Mouse (Mus musculus) ovary, postnatal 10 days (tissue): ENCODE measurements around the gene Tnik.

ENCODE experiments used
- DNase-seq: peaks from one replicate; pipeline ENCODE4 v3.0.0; 2022; ENCODE audit warnings: low spot score

Gene Tnik

DNA sequence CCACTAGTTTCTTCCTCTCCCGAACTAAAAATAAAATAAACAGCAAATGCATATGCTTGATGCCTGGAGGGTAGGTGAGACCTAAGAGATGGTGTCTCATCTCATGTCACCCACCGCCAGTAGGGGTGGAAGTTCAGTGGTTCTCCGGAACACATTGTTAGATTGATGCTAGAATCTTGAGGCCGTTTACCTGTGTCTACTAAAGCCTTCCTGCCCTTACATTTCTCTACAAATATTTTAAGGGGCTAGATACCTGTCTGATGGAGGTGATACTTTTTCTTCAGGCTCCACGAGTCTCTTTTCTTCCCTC is 1.8 kb downstream of the Tnik start:
- no peak for DNase-seq

DNA sequence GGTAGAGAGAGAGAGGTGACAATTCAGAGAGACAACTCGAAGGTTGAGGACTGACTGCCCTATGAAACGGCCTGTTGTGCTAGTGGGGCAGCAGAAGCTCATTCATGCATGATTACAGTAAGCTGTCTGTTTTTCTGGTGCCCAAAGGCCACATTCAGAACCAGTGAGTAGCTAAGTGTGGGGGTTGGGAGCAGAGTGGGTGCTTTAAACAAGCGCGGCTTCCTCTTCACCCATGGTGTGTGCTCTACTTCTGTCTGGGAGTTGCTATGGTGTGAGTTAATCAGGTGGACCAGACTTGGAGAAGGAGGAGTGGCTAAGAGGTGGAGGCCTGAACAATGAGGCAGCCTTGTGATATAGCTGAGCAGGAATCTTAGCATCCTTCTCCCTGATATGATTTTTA is 2.2 kb downstream of the Tnik start:
- DNase-seq: no peak

DNA sequence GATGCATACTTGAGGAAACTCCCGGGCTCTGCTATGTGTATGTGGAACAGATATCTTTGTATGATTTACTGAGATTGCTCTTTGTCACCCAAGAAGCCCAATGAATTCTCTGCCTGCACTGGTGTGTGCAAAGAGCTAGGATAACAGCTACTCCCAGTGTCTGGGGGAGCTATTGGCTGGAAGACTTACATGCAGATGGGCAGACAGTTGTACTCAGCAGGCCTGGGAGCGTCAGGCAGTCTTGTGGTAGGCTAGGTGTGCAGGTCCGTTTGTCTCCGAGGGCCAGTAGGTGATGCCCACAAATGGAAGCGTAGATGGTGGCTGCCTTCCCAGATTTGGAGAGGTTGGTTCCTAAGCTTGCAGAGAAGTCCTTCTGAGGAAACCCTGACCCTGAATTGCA is 2.6 kb downstream of the Tnik start:
- DNase-seq: no peak

DNA sequence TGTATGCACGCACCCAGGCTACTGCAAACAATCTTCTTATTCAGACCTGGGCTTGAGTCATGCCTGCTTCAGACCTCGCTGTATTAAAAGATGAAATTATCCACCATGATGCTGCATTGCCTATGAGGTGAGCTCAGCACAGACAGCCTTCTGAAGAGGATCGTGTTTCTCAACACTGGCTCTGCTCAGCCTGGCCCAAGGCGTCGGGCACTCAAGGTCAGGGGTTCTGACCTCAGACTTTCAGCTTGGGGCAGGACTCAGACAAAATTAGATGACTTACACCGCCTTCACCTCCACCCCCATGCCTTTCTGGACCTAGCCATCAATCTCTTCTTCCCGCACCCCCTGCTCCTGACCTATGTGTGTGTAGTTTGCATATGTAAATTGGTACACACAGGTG is 4.2 kb downstream of the Tnik start:
- DNase-seq: no peak

DNA sequence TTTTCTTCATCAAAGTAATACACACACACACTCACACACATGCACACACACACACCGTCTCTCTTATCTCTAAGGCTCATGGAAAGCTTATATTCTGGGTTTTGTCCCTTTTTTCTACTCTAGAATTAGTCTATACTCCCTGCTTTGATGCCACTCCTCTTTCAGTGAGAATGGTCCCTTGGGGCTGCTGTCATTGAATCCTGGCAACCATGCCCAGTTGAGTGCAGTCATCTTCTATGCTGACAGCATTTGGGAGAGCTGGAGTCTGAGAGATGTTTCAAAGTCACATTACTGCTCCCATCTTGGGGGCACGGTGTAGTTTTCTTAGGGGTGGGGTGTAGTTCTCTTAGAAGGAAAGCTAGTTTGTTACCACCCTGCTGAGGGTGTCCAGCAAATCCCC is 6.7 kb downstream of the Tnik start:
- DNase-seq: no peak

DNA sequence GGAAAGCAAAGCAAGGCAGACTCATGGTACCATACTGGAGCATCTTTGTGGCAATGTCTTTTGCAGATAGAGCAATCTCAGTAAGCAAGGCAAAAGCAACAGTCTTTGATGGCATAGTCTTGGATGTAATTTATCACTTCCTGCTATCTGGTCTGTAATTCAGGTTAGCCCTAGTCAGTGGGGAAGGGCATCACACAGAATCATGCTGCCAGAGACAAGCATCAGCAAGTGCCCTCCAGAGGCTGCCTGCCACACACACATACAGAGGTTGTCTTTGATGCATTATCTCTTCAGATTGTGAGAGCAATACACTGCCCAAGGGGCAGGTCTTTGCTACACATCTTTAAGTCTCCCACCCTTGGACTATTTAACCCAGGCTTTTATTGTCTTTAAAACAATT is 8.9 kb downstream of the Tnik start:
- no peak for DNase-seq

DNA sequence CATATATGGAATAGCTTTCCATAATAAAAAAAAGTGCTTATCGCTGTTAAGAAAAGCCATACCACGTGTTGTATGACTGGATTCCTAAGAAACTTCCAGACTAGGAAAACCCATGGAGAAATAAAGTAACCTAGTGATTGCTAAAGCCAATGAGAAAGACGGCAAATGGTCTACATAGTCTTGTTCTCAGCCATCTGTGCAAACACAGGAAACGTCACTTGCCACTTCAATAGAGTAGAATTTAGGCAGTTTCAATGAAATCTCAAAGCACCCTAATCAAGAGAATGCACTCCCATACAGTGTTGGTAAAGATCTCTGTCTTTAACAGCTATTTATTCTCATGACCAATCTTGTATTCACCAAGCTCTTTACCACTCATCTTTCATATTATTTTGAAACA is 11.7 kb downstream of the Tnik start:
- DNase-seq: no peak

DNA sequence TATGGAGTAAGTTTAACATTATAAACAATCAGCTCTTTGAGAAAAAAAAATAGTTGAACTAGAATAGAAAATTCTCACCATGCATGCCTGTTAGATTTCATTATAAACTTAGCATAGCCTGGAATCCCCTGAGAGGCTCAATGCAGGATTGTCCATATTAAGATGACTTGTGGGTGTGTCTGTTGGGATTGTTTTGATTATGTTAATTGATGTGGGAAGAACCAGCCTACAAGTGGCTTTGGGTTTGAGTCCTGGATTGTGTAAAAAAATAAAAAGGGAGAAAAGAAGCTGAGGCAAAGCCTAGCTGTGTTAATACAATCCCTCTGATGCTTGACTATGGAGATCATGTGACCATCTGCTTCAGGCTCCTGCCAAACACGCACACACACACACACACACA is 26.7 kb downstream of the Tnik start:
- DNase-seq: no peak

DNA sequence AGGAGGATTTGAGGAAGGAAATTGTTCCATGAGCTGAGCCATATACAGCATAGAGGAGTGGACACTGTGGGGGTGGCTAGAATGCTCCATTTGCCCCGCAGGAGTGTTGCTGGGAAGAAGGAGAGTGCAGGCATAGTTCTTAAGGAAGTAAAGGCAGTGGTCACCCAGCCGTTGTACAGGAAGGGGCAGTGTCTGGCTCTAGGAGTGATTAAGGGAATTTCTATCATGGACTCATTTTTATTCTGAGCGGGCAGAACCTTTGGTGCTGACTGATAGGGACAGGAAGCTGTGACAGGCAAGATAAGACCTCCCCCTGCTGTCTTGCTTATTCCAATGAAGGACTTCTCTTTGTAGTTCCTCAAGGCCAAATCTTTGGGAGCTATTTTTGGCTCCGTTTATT is 38.4 kb downstream of the Tnik start:
- no peak for DNase-seq

DNA sequence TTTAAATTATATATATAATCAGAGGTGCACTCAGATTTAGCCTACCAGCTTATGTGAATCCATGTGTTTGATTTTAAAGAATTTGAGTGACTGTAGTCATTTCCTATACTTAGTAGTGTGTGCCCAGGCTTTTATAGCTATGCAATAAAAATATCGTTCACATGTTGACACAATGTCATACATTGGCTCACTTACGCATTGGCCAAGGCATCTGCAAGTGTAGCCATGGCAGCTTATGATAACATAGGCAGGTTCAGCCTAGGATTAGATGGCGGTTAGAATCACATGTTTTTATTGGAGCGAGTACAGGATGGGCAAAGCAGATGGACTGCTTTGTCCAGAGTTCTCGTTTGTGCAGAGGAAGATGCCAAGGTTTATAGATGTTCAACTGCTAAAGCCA is 40.9 kb downstream of the Tnik start:
- DNase-seq: no peak

DNA sequence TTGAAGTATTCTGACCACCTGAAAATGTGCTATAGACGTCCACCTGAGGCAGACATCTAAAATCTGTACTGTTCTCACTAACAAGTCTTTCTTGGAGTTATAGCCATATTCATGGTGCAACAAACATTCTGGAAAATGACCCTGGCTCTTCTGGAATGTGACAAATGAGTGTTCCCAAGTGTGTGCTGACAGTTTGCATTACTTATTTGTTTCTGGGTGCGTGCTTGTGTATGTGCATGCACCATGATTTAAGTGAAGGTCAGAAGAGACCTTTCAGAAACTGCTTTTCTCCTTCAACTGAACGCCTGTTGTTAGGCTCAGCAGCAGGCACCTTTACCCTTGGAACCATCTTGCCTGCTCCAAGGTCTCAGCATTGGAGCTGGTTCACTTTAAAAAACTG is 43.8 kb downstream of the Tnik start:
- DNase-seq: no peak

DNA sequence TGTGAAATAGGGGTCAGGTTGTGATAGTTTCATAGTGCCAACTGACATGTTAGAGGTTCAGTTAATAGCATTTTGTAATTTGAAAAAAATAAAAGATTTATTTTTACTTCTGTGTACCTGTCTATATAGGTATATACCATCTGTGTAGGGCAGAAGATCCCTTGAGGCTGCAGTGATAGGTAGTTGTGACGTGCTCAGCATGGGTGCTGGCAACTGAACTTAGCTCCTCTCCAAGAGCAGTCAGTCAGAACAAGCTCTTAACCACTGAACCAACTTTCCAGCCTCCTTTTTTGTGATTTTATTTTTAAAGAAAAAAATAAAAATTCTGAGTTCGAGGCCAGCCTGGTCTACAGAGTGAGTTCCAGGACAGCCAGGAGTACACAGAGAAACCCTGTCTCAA is 51.4 kb downstream of the Tnik start:
- no peak for DNase-seq

DNA sequence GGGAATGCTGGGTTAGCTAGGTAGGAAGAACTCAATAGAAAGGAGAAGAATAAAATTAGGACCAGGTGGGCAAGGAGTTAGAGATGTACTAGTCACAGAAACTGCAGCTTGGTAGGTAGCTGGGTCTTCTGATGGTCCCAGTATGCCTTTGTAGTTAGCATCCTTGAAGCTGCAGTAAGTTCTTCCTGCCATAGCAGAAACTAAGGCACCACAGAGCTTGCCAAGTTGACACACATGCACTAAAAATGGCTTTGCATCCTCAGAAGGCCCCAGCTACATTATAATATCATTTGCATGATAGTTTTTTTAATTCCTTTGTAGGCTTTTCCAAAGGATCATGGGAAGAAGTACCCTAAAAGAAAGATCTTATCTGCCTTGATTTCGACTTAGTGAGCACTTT is 54.3 kb downstream of the Tnik start:
- no peak for DNase-seq

DNA sequence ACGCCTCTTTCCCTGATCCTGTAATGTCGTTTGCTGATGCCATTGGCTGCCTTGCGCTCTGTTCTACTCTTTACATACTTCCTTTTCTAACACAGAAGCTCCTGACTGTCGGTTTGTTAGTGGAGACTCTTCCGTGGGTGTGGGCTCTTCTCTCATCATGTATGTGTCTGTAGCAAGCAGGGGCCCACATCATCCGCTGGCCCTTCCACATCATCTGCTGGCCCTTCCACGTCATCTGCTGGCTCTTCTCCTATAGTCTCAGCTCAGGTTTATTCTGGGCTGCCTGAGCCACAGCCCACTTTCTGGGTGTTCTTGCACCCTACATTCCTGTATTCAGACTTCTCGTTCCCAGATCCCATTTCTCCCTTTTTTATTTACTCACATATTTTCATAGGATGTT is 58.6 kb downstream of the Tnik start:
- DNase-seq: no peak

DNA sequence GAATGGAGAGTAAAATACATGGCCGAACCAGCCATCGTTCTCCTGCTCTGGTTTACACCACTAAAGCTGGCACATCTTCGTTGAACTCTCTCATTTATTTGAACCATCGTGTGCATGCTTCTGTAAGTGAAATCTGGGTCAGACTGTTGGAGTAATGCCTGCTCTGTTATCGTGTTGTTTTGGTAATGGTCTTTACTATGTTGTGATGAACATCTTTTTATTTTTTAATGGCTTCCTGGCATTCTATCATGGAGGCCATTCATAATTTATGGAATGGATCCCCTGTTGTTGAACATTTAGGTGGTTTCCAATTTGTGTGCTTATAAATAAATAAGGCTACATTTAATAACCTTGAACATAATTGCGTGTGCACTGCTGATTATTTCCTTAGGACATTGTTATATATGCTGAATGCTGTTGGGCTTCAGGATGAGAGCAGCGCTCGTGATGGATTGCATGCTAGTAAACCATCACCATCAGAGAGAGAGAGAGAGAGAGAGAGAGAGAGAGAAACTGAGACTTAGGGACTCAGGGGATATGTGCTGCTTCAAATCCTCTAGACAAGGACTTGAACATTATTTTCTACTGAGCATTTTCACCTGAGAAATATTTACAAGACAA is 62.7 kb downstream of the Tnik start:
- DNase-seq: no peak

DNA sequence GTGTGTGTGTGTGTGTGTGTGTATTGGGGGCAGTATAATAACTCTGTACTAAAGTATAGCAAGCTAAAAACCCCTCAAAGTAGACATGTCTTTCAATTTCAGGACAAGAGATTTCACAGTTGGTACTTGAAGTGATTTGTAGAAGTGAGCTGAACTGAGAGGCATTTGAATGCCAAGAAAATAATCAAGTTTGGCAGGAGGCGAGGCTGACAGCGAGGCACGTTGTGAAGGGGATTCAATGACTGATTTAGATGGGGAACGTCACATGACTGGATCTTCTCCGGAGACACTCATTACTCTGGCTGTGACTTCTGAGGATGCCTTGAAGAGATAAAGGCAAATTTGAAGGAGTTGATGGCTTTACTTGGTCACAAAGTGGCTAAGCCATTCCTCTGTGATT is 69.3 kb downstream of the Tnik start:
- DNase-seq: no peak

DNA sequence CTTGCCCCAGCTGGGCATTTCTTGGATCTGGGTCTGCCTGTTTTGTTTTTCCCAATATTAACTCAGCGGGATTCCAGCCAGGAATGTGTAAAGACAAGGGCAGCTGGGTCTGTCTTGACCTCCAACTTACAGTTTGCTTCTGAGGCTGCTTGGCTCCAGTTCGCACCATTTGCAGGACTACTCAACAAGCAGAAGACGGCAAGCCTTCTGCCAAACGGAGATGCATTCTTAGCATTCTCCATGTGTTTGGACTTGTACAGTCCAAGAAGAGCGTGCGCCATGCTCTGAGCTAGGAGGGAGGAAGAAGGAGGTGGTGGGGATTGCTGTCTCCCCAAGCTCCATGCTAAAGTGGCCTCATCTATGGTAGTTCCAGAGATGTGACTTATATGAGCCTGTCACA is 70.9 kb downstream of the Tnik start:
- DNase-seq: no peak

DNA sequence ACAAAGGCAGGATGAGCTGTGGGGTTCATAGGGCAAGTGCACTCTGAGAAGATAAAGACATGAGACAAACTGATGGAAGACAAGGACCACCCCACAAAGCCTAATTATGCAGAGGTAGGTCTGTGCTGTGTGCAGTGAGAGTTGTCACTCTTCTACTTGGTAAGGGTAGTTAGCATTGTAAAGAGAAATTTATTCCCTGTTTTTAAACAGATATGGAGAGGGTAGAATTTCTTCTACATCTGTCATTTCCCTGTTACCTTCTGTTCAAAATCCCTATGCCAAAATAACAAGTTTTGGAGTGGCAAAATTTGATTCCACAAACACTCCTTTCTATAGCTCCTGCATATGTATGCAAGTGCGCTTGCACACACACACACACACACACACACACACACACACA is 71.5 kb downstream of the Tnik start:
- no peak for DNase-seq

DNA sequence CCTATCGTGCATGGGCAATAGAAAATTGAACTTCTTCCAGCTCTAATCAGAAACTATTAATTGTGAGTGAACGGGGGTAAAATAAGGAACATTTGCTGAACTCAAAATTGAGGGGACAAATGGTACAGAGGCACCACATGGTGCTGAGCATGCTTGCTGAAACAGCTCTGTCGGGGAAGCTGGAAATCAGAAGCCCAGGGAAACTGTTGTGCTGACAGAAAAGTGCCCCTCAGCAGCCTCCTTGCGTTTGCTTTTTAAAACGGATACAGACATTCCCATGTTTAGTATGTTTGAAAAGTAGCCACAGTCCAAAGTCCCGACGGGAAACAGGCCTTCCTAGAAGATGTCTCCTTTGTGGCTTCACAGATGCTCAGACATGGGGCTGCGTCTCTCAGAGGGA is 77.1 kb downstream of the Tnik start:
- DNase-seq: no peak

DNA sequence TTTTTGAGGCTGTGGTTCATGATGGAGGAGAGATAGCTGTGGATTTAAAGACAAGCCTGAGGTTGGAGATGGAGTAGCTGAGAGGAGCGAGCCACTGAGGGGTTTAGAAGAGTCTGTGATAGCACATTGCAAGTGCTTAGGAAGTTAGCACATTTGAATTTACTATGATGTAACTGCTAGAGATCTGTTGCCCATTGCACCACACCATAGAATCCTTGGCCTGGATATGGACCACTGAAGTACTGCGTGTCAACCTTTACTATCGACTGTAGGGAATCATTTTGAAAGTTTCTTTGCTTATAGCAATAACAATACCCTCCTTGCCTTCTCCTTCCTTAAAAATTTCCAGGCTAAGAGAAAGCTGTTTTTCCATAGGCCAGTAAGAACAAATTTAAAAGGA is 80.2 kb downstream of the Tnik start:
- no peak for DNase-seq

DNA sequence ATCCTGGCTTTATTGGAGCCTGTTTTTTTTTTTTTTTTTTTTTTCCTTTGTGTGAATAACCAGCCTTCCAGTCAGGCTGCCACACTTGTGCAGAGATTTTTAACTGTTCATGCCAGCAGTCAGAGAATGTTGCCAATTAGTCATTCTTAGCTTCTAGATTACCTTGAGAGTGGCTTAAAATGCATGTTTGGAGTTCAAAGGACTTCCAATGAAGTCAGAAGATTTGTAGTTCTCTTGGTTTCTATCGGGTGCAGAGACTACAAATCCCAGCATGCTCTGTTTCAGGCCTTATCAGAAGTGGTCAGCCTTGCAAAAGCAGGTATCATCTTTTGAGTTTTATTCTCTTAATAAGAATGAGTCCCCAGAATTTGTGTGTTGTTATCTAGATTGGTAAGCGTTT is 80.6 kb downstream of the Tnik start:
- DNase-seq: no peak

DNA sequence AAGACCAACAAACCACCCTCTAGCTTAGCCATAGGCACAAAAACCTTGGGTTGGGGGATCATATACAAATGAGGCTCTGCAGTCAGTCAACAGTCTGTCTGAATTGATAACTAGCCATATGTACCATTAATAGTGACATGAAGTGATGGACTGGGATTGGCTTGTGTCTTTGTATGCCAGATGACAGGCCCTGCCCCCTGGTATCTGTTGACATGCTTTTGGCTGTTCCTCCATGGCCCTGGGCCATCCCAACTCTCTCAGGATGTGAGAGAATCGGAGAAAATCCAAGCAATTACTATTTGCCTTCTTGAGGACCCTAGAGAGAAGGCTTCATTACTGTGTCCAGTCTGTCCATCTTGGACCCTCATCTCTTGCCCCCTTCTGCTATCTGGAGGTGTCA is 82.4 kb downstream of the Tnik start:
- no peak for DNase-seq

DNA sequence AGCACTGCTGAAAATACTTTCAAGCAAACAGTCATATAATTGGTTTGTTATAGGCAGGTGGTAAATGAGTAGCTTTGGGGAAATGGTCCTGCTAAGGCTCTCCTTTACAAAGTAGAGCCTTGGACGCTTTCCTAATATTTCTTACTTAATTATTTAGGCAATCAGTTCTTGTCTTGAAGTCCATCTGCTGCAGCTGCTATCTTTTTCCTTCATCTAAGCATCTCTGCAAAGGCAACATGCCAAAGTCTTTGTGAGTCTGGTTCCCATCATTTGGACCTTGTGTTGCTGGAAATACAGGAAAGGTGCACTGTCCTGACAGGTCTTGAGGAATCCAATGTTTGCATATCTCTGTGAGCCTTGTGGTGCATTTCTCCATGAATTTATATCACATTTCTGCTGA is 82.9 kb downstream of the Tnik start:
- no peak for DNase-seq

DNA sequence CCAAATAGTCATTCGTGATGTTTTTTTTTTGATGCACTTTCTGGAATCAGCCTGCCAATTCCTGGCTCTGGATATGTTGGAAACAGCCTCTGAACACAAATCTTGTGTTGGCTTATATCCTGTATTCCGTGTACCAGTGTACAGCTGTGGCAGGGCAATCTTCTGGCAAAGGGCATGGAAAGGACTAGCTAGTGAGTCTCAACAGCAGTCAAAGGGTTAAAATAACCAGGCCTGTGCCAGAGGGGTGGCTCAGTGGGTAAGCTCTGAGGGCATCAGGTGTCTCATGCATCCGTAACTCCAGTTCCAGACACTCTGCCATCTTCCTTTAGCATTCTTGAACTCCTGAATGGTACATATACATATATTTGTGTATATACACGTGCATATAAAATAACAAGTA is 83.5 kb downstream of the Tnik start:
- no peak for DNase-seq

DNA sequence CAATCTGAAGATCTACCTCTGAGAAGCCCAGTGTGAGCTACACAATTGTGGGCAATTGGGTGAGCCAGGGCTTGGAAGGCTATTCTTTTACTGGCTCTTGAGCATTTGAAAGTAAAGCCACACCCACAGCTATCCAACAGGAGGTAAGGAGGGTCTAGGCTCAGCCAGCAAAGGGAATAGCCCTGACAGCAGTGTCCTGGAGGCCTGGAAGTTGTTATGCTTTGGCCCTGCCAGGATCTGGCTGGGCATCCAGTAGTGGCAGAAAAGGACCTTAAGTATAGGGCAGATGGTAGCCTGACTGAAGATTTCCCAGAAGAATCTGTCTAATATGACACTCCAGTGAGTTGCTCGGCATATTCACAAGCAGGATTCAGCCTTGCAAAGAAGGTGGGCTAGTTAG is 85.7 kb downstream of the Tnik start:
- DNase-seq: no peak
